Mouse (Mus musculus) intestine, postnatal 0 days (tissue): ENCODE measurements around the gene Mrrf. TPM values are rescaled to one million over a fixed set of nuclear protein-coding genes. Genes with fewer than 3 reads are reported as not detected.
"Not testable (repeated sequence)": the region's sequence is repeated elsewhere in the genome, so short reads cannot be mapped to it uniquely, and the experiment has no call there.

Experiments used
- ATAC-seq: fragments of 200-750 bp; cut with Nextera tagmentation; 2 replicates; pipeline ENCODE4 v1.8.0; 2017; ENCODE audit warnings: mild to moderate bottlenecking, moderate TSS enrichment, moderate library complexity
- H3K27ac ChIP-seq: fragments of 300-500 bp; sonication (generic); 2 replicates; pipeline ENCODE4 v1.5.1; 2014; ENCODE audit warnings: mild to moderate bottlenecking, low read depth, low read length, moderate library complexity
- H3K27me3 ChIP-seq: fragments of 300-500 bp; sonication (generic); replicated peaks from 2 replicates; pipeline ENCODE4 v1.6.1; 2014; ENCODE audit warnings: low read length, mixed read lengths; ENCODE audit not compliant: control insufficient read depth, insufficient read depth
- H3K36me3 ChIP-seq: fragments of 300-500 bp; sonication (generic); 2 replicates; pipeline ENCODE4 v1.6.1; 2014; ENCODE audit warnings: mild to moderate bottlenecking, moderate library complexity; ENCODE audit not compliant: control insufficient read depth, insufficient read depth
- H3K4me1 ChIP-seq: fragments of 300-500 bp; sonication (generic); replicated peaks from 2 replicates; pipeline ENCODE4 v1.6.1; 2014; ENCODE audit warnings: antibody characterized with exemption, low read length, mixed read lengths; ENCODE audit not compliant: control insufficient read depth, insufficient read depth
- H3K4me2 ChIP-seq: fragments of 300-500 bp; sonication (generic); replicated peaks from 2 replicates; pipeline ENCODE4 v1.6.1; 2014; ENCODE audit warnings: low read depth, mild to moderate bottlenecking, moderate library complexity
- H3K4me3 ChIP-seq: fragments of 300-500 bp; sonication (generic); 2 replicates; pipeline ENCODE4 v1.5.1; 2014; ENCODE audit warnings: low read depth, low read length
- H3K9ac ChIP-seq: fragments of 300-500 bp; sonication (generic); 2 replicates; pipeline ENCODE4 v1.6.1; 2014; ENCODE audit warnings: mild to moderate bottlenecking, low read depth, low read length
- H3K9me3 ChIP-seq: fragments of 300-500 bp; sonication (generic); 2 replicates; pipeline ENCODE4 v1.6.1; 2016; ENCODE audit warnings: mixed run types; ENCODE audit not compliant: control insufficient read depth
- CTCF ChIP-seq: sonication (generic); IDR thresholded peaks from 2 replicates; pipeline ENCODE4 v1.5.1; 2016; ENCODE audit warnings: low read depth, mild to moderate bottlenecking, control low read depth, antibody characterized with exemption, moderate library complexity
- WGBS: fragments of 180-500 bp; shearing (Covaris S2); extraction: QIAGEN DNeasy Blood & Tissue Kit; methylation state at CpG from one replicate; pipeline ENCODE4 v1.1.7; 2014; 5-methylcytosine and 5-hydroxymethylcytosine counted together
- polyA plus RNA-seq: library from polyadenylated mRNA; unstranded; fragments of >200 nt; fragmentation: Nextera tagmentation; extraction: Ambion mirVana; gene quantifications from 2 replicates; pipeline ENCODE4 v1.2.1, GENCODE M21; 2015

Gene Mrrf
- polyA plus RNA-seq, 1 experiment from 2014 or later, result 20.4 TPM

DNA sequence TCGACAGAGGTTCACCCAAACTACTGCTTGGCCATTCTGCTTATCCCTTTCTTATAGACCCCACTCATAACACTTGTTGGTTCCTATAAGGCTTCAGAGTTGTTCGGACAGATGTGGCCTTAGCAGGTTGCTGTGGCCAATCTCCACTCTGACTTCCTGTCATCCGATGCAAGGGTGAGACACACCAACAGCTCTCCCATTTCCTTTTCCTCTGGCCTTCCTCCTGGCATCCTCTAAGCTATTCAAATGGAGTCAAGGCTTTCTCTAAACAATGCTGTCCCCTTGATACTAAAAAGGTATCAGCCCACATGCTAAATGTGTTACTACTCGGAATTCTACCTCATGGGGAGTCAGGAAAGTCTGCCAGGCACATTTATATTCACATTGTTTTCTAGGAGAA, 8.2 kb upstream of the Mrrf start:
- Histone ChIP-seq H3K9ac (no peak overlapping the region), H3K4me1 (no peaks in the 10 kb centered on the region), H3K9me3 (no peaks in the 10 kb centered on the region), H3K36me3 (peaks cover 48% of the 10 kb centered on the region), H3K27me3 (no peaks in the 10 kb centered on the region), H3K4me2 (no peak overlapping the region), H3K4me3 (no peak overlapping the region), H3K27ac (no peak overlapping the region)
- 70% methylated on average over 4 of the region's 4 CpGs for WGBS
- no peak for ATAC-seq
- TF ChIP-seq CTCF, result no peak

DNA sequence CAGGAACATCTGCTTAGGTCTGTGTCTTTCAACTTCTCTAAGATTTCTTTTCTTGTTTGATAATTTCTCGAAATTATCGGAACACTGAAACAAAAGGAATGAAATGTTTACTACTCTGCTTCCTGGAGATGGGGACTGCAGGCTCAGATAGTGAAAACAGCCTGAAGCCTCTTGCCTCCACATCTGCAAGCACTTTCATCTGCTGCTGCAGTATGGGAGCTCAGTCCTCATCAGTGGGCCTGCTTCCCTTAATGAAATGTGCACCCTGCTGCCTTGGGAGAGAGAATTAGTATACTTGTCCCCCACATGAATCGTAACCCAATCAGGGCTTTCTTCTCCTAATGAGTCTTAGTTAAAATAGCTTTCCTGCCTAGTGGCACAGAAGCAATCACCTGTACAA, 7.1 kb upstream of the Mrrf start:
- Histone ChIP-seq H3K36me3 (peaks cover 51% of the 10 kb centered on the region), H3K27me3 (no peaks in the 10 kb centered on the region), H3K4me2 (no peak overlapping the region), H3K9ac (no peak overlapping the region), H3K4me3 (no peak overlapping the region), H3K4me1 (no peaks in the 10 kb centered on the region), H3K9me3 (no peaks in the 10 kb centered on the region), H3K27ac (no peak overlapping the region)
- no peak for ATAC-seq
- WGBS, result 81% methylated on average over 3 of the region's 3 CpGs
- TF ChIP-seq CTCF, result no peak

GRCm38 (mm10) chr2:36135887-36136286, 302 bp upstream of the Mrrf start:
- H3K4me3 ChIP-seq, result peak overlapping the region; percentile 82
- 0% methylated on average over 4 of the region's 4 CpGs for WGBS
- peak overlapping the region; percentile 58 for H3K4me2 ChIP-seq
- no peaks in the 10 kb centered on the region for H3K9me3 ChIP-seq
- no peak for ATAC-seq
- peak overlapping the region; percentile 83; the same call in 1 of the 2 replicates for H3K27ac ChIP-seq
- peaks cover 22% of the 10 kb centered on the region for H3K36me3 ChIP-seq
- TF ChIP-seq CTCF, result no peak
- peak overlapping the region; percentile 68 for H3K9ac ChIP-seq
- no peaks in the 10 kb centered on the region for H3K27me3 ChIP-seq
- 0 out of 2 replicates have a peak, but pooled peaks cover 4% of the 10 kb centered on the region for H3K4me1 ChIP-seq

- TF ChIP-seq CTCF, result no peak
- no peak for ATAC-seq
- 52% methylated on average over 2 of the region's 2 CpGs for WGBS
- no peak overlapping the region for H3K4me2 ChIP-seq
- H3K27me3 ChIP-seq, result no peaks in the 10 kb centered on the region
- H3K4me1 ChIP-seq, result 0 out of 2 replicates have a peak, but pooled peaks cover 4% of the 10 kb centered on the region
- H3K27ac ChIP-seq, result no peak overlapping the region
- peaks cover 14% of the 10 kb centered on the region; the same call in 1 of the 2 replicates for H3K36me3 ChIP-seq
- no peaks in the 10 kb centered on the region for H3K9me3 ChIP-seq
- H3K9ac ChIP-seq, result no peak overlapping the region
- H3K4me3 ChIP-seq, result no peak overlapping the region
These were observed 2.9 kb downstream of the Mrrf start for GRCm38 (mm10) chr2:36139096-36139495.

DNA sequence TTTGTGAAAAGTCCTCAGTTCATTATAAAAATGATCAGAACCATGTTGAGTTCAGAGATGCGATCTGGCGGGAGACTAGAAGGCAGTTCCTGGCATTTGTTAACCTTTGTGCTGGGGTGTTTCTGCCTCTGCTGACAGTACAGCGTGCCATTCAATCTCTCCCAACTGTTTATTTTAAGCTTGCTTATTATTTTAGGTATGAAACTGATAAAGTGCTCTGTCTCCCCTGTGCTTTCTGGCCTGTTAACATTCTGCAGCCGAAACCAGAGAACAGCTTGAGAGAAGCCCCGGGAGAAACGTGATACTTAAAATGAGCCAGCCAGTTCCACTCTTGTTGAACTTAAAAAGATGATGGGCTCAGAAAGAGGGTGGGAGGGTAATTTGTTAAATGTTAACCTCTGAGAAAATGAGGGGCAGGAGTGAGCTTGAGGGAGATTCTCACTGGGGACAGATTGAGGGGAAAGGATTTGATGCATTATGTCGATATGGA, 12.7 kb downstream of the Mrrf start:
- ATAC-seq, result no peak
- no peaks in the 10 kb centered on the region for H3K9me3 ChIP-seq
- whole genome bisulfite sequencing, result 66% methylated on average over 7 of the region's 7 CpGs
- no peak overlapping the region for H3K27ac ChIP-seq
- H3K4me1 ChIP-seq, result no peaks in the 10 kb centered on the region
- no peaks in the 10 kb centered on the region for H3K27me3 ChIP-seq
- H3K36me3 ChIP-seq, result peaks cover 31% of the 10 kb centered on the region; the same call in 1 of the 2 replicates
- H3K9ac ChIP-seq, result no peak overlapping the region
- H3K4me3 ChIP-seq, result no peak overlapping the region
- TF ChIP-seq CTCF, result no peak
- H3K4me2 ChIP-seq, result no peak overlapping the region

GRCm38 (mm10) chr2:36152401-36152800, 16.2 kb downstream of the Mrrf start:
- not testable (repeated sequence) for H3K27me3 ChIP-seq, H3K4me2 ChIP-seq, ATAC-seq, H3K4me1 ChIP-seq, H3K9ac ChIP-seq, H3K27ac ChIP-seq, H3K9me3 ChIP-seq, H3K4me3 ChIP-seq
- WGBS, result 95% methylated on average over 4 of the region's 4 CpGs
- peaks cover 43% of the 10 kb centered on the region for H3K36me3 ChIP-seq

DNA sequence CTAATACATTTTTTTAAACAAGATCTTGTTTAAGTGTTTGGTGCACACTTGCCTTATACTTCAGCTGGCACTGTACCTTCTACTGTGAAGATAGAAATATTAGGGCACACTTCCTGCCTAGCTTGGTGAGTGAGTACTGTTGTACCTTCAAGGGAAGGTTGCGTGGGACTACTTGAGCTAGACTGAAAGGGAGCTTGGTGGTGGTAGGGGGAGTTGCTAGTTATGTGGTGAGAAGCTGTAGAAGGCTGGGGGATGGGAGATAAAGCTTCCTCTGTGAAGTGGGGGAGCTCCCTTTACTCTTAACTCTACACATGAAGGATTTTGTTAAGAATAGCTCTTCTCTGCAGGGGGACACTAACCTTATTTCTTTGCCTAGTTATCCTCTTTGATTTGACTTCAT, 21.3 kb downstream of the Mrrf start:
- no peaks in the 10 kb centered on the region for H3K4me1 ChIP-seq
- TF ChIP-seq CTCF, result no peak
- H3K9me3 ChIP-seq, result no peaks in the 10 kb centered on the region
- no peak for ATAC-seq
- H3K9ac ChIP-seq, result no peak overlapping the region
- 98% methylated on average over 1 of the region's 1 CpGs for WGBS
- peaks cover 37% of the 10 kb centered on the region for H3K36me3 ChIP-seq
- no peak overlapping the region for H3K4me3 ChIP-seq
- H3K27me3 ChIP-seq, result no peaks in the 10 kb centered on the region
- no peak overlapping the region for H3K27ac ChIP-seq
- no peak overlapping the region for H3K4me2 ChIP-seq
